Mouse (Mus musculus): ENCODE measurements at regions not wholly inside any gene's neighbourhood (a gene's known extent, or its start where the extent isn't known, plus 50 kb on each side); places are given as distances from the start of the nearest gene placed in this dataset.

DNA sequence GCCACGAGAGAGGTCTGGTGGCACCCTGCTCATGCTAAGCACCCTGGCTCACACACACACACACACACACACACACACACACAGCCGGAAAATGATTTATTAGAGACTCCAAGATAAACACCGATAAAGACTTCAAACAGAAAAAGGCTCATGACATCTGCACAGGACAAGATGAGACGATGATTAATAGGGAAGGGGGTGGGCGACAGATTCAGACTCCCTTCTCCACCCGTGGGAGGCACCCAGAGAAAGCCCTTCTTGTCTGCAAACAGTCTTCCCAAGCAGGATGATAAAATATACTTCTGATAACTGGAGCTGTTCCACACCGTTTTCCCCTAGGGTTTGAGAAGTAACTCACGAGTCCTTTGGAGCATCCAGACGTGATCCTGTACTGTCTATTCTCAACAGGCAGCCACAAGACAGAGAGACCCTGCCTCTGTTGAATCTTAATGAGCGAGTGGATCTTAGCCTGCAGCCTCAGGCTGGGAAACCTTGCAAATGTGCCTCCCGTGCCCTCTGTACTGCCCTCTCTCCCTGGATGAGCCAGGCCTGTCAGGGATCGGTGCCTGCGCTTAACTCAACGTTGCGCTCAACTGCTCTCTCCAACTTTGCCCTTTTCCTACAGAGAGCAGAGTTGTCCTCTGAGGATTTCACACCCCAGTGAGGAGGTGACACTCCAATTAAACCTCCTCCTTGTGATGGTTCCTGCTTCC is 69.3 kb upstream of the Dynlrb2 start:
- H3K4me2 ChIP-seq (ENCODE audit: low read depth): no peak overlapping the region
- no peak overlapping the region for H3K9ac ChIP-seq (replicated peaks)
- DNase-seq (ENCODE audit: low read depth in 3 of 3, low spot score in 3 of 3) (no peak), ATAC-seq (ENCODE audit: insufficient read depth) (no peak)
- no peak for TF ChIP-seq CTCF (IDR thresholded peaks at IDR 0.05; ENCODE audit: low read depth)
- no peak for TF ChIP-seq EP300 (IDR thresholded peaks at IDR 0.05; ENCODE audit: low read depth)
- H3K36me3 ChIP-seq (replicated peaks; ENCODE audit: control insufficient read depth, insufficient read depth, low read depth): no peaks in the 10 kb centered on the region
- no peaks in the 10 kb centered on the region for H3K27me3 ChIP-seq (ENCODE audit: control insufficient read depth, insufficient read depth, low read length)
- H3K4me3 ChIP-seq (ENCODE audit: insufficient read depth in 1 of 2, low read depth in 2 of 2, low read length in 2 of 2): no peak overlapping the region
- H3K9me3 ChIP-seq (ENCODE audit: control insufficient read depth, low read length): no peaks in the 10 kb centered on the region
- H3K4me1 ChIP-seq (replicated peaks; ENCODE audit: control insufficient read depth in 2 of 2, insufficient read depth in 2 of 2, low read length in 1 of 2): no peaks in the 10 kb centered on the region
- 57% methylated on average over 15 of the region's 15 CpGs for WGBS (ENCODE audit: insufficient replicate concordance)
- H3K27ac ChIP-seq: no peak overlapping the region

DNA sequence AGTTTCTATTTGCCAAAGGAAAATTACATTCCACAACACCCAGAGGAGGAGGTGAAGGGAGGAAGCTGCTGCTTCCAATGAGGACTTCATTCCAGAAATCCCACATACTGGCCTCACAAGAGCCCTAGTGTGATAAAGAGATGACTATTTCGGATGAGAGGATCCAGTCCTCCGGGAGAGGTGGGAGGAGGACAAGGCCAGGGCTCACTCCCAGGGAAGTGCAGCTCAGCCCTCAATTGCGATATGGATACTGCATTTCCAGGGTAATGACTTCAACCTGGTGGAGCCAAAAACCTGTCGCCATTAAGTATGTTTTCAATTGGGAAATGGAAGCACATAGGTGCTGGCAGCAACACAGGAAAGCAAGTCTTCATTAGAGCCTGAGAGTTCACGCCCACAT is 74.7 kb upstream of the Dynlrb2 start:
- no peak for TF ChIP-seq CTCF (IDR thresholded peaks at IDR 0.05; ENCODE audit: low read depth)
- TF ChIP-seq EP300 (IDR thresholded peaks at IDR 0.05; ENCODE audit: low read depth): no peak
- ATAC-seq (ENCODE audit: insufficient read depth): no peak
- H3K36me3 ChIP-seq (replicated peaks; ENCODE audit: control insufficient read depth, insufficient read depth, low read depth): no peaks in the 10 kb centered on the region
- no peak overlapping the region for H3K4me3 ChIP-seq (ENCODE audit: insufficient read depth in 1 of 2, low read depth in 2 of 2, low read length in 2 of 2)
- WGBS (ENCODE audit: insufficient replicate concordance): 72% methylated on average over 5 of the region's 5 CpGs
- no peaks in the 10 kb centered on the region for H3K9me3 ChIP-seq (ENCODE audit: control insufficient read depth, low read length)
- H3K4me1 ChIP-seq (replicated peaks; ENCODE audit: control insufficient read depth in 2 of 2, insufficient read depth in 2 of 2, low read length in 1 of 2): no peaks in the 10 kb centered on the region
- H3K27me3 ChIP-seq (ENCODE audit: control insufficient read depth, insufficient read depth, low read length): no peaks in the 10 kb centered on the region
- no peak for DNase-seq (ENCODE audit: low read depth in 3 of 3, low spot score in 3 of 3)
- H3K9ac ChIP-seq (replicated peaks): no peak overlapping the region
- no peak overlapping the region for H3K27ac ChIP-seq
- H3K4me2 ChIP-seq (ENCODE audit: low read depth): no peak overlapping the region

- no peaks in the 10 kb centered on the region for H3K36me3 ChIP-seq (replicated peaks; ENCODE audit: control insufficient read depth, insufficient read depth, low read depth)
- H3K27me3 ChIP-seq (ENCODE audit: control insufficient read depth, insufficient read depth, low read length): no peaks in the 10 kb centered on the region
- no peak overlapping the region for H3K9ac ChIP-seq (replicated peaks)
- H3K4me1 ChIP-seq (replicated peaks; ENCODE audit: control insufficient read depth in 2 of 2, insufficient read depth in 2 of 2, low read length in 1 of 2): no peaks in the 10 kb centered on the region
- no peak for DNase-seq (ENCODE audit: low read depth in 3 of 3, low spot score in 3 of 3)
- H3K27ac ChIP-seq: no peak overlapping the region
- H3K9me3 ChIP-seq (ENCODE audit: control insufficient read depth, low read length): no peaks in the 10 kb centered on the region
- no peak overlapping the region for H3K4me3 ChIP-seq (ENCODE audit: insufficient read depth in 1 of 2, low read depth in 2 of 2, low read length in 2 of 2)
- no peak for ATAC-seq (ENCODE audit: insufficient read depth)
- H3K4me2 ChIP-seq (ENCODE audit: low read depth): no peak overlapping the region
- TF ChIP-seq CTCF (IDR thresholded peaks at IDR 0.05; ENCODE audit: low read depth) (no peak), EP300 (IDR thresholded peaks at IDR 0.05; ENCODE audit: low read depth) (no peak)
- WGBS (ENCODE audit: insufficient replicate concordance): 52% methylated on average over 6 of the region's 6 CpGs
Measured at GRCm38 (mm10) chr8:116429649-116430048, 75.1 kb upstream of the Dynlrb2 start.

- WGBS (ENCODE audit: insufficient replicate concordance): 68% methylated on average over 6 of the region's 6 CpGs
- H3K36me3 ChIP-seq (replicated peaks; ENCODE audit: control insufficient read depth, insufficient read depth, low read depth): no peaks in the 10 kb centered on the region
- no peak for TF ChIP-seq EP300 (IDR thresholded peaks at IDR 0.05; ENCODE audit: low read depth)
- no peak for TF ChIP-seq CTCF (IDR thresholded peaks at IDR 0.05; ENCODE audit: low read depth)
- no peaks in the 10 kb centered on the region for H3K27me3 ChIP-seq (ENCODE audit: control insufficient read depth, insufficient read depth, low read length)
- DNase-seq (ENCODE audit: low read depth in 3 of 3, low spot score in 3 of 3) (no peak), ATAC-seq (ENCODE audit: insufficient read depth) (no peak)
- no peak overlapping the region for H3K9ac ChIP-seq (replicated peaks)
- H3K27ac ChIP-seq: no peak overlapping the region
- H3K4me3 ChIP-seq (ENCODE audit: insufficient read depth in 1 of 2, low read depth in 2 of 2, low read length in 2 of 2): no peak overlapping the region
- no peak overlapping the region for H3K4me2 ChIP-seq (ENCODE audit: low read depth)
- no peaks in the 10 kb centered on the region for H3K9me3 ChIP-seq (ENCODE audit: control insufficient read depth, low read length)
- H3K4me1 ChIP-seq (replicated peaks; ENCODE audit: control insufficient read depth in 2 of 2, insufficient read depth in 2 of 2, low read length in 1 of 2): no peaks in the 10 kb centered on the region
Measured at GRCm38 (mm10) chr8:116422826-116423225, 81.9 kb upstream of the Dynlrb2 start.

DNA sequence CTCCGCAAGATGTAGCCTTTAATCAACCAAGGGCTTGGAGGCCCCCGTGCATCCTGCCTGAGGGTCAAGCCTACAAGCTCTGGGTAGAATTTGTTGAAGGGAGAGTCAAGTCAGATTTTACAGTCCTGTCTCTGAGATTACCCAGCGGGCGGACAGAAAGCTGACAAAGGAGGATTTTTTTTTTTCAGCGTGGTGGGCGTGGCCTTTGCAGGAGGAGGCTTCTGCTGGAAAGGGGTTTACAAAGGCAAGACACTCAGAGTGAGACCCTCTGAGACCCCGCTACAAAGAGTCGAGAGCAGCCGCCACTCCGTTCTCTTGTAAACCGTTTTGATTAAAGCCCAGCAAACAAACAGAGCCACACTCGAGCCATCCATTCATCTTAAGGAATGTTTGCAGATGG is 92.1 kb upstream of the Dynlrb2 start:
- H3K9me3 ChIP-seq (ENCODE audit: control insufficient read depth, low read length): no peaks in the 10 kb centered on the region
- ATAC-seq (ENCODE audit: insufficient read depth): no peak
- no peaks in the 10 kb centered on the region for H3K4me1 ChIP-seq (replicated peaks; ENCODE audit: control insufficient read depth in 2 of 2, insufficient read depth in 2 of 2, low read length in 1 of 2)
- H3K9ac ChIP-seq (replicated peaks): no peak overlapping the region
- no peak overlapping the region for H3K4me2 ChIP-seq (ENCODE audit: low read depth)
- no peaks in the 10 kb centered on the region for H3K36me3 ChIP-seq (replicated peaks; ENCODE audit: control insufficient read depth, insufficient read depth, low read depth)
- H3K27ac ChIP-seq: no peak overlapping the region
- H3K27me3 ChIP-seq (ENCODE audit: control insufficient read depth, insufficient read depth, low read length): no peaks in the 10 kb centered on the region
- no peak for DNase-seq (ENCODE audit: low read depth in 3 of 3, low spot score in 3 of 3)
- no peak overlapping the region for H3K4me3 ChIP-seq (ENCODE audit: insufficient read depth in 1 of 2, low read depth in 2 of 2, low read length in 2 of 2)
- no peak for TF ChIP-seq EP300 (IDR thresholded peaks at IDR 0.05; ENCODE audit: low read depth)
- no peak for TF ChIP-seq CTCF (IDR thresholded peaks at IDR 0.05; ENCODE audit: low read depth)
- 41% methylated on average over 12 of the region's 12 CpGs for WGBS (ENCODE audit: insufficient replicate concordance)

Measured in liver, embryonic 14.5 days (tissue).